Mouse (Mus musculus) midbrain, embryonic 11.5 days (tissue): ENCODE data around the gene Nol4l. TPM values are rescaled to one million over a fixed set of nuclear protein-coding genes. Genes with fewer than 3 reads are reported as not detected.

ENCODE experiments used
- ATAC-seq: fragments of 200-750 bp; cut with Nextera tagmentation; 2 replicates; pipeline ENCODE4 v1.8.0; 2017; ENCODE audit warnings: moderate TSS enrichment, moderate library complexity; ENCODE audit not compliant: low FRiP score
- DNase-seq: peaks from one replicate; pipeline ENCODE4 v3.0.0; 2015; ENCODE audit warnings: low spot score; ENCODE audit errors: missing footprints
- H3K27ac ChIP-seq: fragments of 300-500 bp; sonication (generic); 2 replicates; pipeline ENCODE4 v1.5.1; 2014; ENCODE audit warnings: low read depth, low read length
- H3K27me3 ChIP-seq: fragments of 300-500 bp; sonication (generic); 2 replicates; pipeline ENCODE4 v1.6.1; 2014; ENCODE audit warnings: mild to moderate bottlenecking, low read length, moderate library complexity, mixed read lengths; ENCODE audit not compliant: control insufficient read depth, insufficient read depth
- H3K36me3 ChIP-seq: fragments of 300-500 bp; sonication (generic); 2 replicates; pipeline ENCODE4 v1.6.1; 2014; ENCODE audit warnings: mild to moderate bottlenecking, low read length, moderate library complexity, mixed read lengths; ENCODE audit not compliant: control insufficient read depth, insufficient read depth
- H3K4me1 ChIP-seq: fragments of 300-500 bp; sonication (generic); 2 replicates; pipeline ENCODE4 v1.6.1; 2014; ENCODE audit warnings: low read length; ENCODE audit not compliant: control insufficient read depth, insufficient read depth
- H3K4me2 ChIP-seq: fragments of 300-500 bp; sonication (generic); 2 replicates; pipeline ENCODE4 v1.6.1; 2014; ENCODE audit warnings: mild to moderate bottlenecking, moderate library complexity
- H3K4me3 ChIP-seq: fragments of 300-500 bp; sonication (generic); 2 replicates; pipeline ENCODE4 v1.5.1; 2014; ENCODE audit warnings: low read depth, low read length
- H3K9ac ChIP-seq: fragments of 300-500 bp; sonication (generic); 2 replicates; pipeline ENCODE4 v1.6.1; 2014; ENCODE audit warnings: low read length
- H3K9me3 ChIP-seq: fragments of 300-500 bp; sonication (generic); 2 replicates; pipeline ENCODE4 v1.6.1; 2016; ENCODE audit warnings: low read length; ENCODE audit not compliant: control insufficient read depth
- WGBS: fragments of 180-500 bp; shearing (Covaris S2); extraction: QIAGEN DNeasy Blood & Tissue Kit; methylation state at CpG from one replicate; pipeline ENCODE4 v1.1.7; 2014; 5-methylcytosine and 5-hydroxymethylcytosine counted together
- polyA plus RNA-seq: library from polyadenylated mRNA; unstranded; fragments of >200 nt; fragmentation: Nextera tagmentation; extraction: Ambion mirVana; gene quantifications from 2 replicates; pipeline ENCODE4 v1.2.1, GENCODE M21; 2014

Gene Nol4l
- polyA plus RNA-seq, 1 experiment from 2014 or later, result 19.9 TPM

DNA sequence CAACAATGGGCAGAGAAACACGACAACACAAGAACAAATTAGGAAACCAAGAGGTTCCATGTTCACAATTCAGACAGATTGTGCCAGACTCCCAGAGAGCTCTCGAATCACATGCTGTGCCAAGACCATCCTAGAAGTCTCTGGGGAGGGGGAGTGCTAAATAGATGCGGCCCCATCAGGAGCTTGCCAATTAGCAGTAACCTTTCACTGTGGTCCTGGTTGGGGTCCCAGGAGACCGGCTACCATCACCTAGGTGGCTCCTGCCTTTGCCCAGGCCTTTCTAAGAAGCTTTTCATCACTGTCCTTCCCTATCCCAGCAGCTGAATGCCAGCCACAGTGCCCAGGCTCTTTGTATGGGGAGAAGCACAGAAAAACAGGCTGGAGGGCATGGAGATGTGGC lies 45.7 kb downstream of the Nol4l start:
- no peaks in the 10 kb centered on the region for H3K36me3 ChIP-seq
- ATAC-seq, result no peak
- no peak for DNase-seq

DNA sequence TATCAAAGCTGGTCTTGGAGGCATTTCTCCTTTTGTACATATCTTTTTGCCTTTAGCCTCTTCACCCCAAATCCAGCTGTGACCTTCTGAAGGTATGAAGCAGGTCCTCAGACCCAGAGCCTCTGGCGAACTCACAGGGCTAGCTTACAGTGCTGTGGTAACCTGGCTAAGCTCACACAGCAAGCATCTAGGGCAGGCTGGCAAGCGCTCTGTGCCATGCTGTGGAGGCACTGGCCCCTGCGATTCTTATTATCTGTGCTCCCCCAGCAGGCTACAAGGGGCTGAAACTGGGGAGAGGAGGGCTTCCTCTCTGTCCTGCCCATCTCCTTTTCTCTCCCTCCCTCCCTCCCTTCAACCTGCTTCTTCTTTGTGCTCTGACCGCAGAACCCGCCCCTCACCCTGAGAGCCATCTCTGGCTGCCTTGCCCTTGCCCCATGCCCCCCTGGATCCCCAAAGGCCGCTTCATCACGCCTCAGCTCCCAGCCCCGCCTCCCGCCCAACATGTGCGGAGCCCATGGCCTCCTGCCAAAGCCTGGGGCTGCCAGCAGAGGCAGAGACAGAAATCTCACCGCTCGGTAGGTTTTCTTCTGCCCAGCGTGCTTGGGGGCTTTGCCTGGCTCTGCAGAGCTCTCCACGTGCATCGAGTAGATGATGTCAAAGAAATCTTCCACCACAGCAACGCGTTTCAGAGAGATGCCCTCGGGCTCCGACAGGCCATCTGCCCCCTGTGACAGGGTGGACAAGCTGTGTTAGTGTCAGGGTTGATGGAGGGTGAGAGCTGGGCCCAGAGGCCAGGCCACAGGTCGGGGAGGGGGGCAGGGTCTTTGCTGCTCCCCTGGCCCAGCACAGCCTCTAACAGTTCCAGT lies 46.4 kb downstream of the Nol4l start:
- no peak overlapping the region for H3K4me3 ChIP-seq
- ATAC-seq (peak; percentile 64), DNase-seq (no peak)
- H3K36me3 ChIP-seq, result no peaks in the 10 kb centered on the region
- H3K27ac ChIP-seq, result peak overlapping the region; percentile 37; the same call in 1 of the 2 replicates
- no peaks in the 10 kb centered on the region for H3K9me3 ChIP-seq
- H3K27me3 ChIP-seq, result no peaks in the 10 kb centered on the region; the same call in 1 of the 2 replicates
- peak overlapping the region; percentile 57; the same call in 1 of the 2 replicates for H3K9ac ChIP-seq
- H3K4me1 ChIP-seq, result peaks cover 21% of the 10 kb centered on the region
- WGBS, result 8% methylated on average over 20 of the region's 20 CpGs
- peak overlapping the region; percentile 5; the same call in 1 of the 2 replicates for H3K4me2 ChIP-seq

More for the DNA sequence above, 45.7 kb downstream of the Nol4l start:
- Histone ChIP-seq H3K4me2 (no peak overlapping the region), H3K4me3 (no peak overlapping the region), H3K27me3 (no peaks in the 10 kb centered on the region; the same call in 1 of the 2 replicates), H3K4me1 (peaks cover 21% of the 10 kb centered on the region), H3K27ac (0 out of 2 replicates have a peak overlapping the region, but pooled peaks have one; percentile 37), H3K9ac (peak overlapping the region; percentile 57; the same call in 1 of the 2 replicates), H3K9me3 (no peaks in the 10 kb centered on the region)
- 60% methylated on average over 4 of the region's 4 CpGs for WGBS

DNA sequence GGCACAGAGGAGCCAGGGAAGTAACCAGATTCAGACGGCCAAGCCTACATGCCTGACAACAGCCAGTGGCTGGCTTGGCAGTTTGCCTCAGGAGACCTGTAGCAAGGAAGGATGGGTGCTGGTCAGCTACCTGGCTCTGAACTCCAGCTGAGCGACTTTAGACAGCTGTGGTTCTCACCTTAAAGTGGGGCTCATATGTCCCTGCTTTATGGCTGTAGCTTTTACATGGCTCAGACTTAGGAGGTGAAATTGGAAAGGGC lies 48.0 kb downstream of the Nol4l start:
- Histone ChIP-seq H3K27ac (no peak overlapping the region), H3K36me3 (no peaks in the 10 kb centered on the region), H3K4me2 (no peak overlapping the region), H3K4me1 (peaks cover 21% of the 10 kb centered on the region), H3K9me3 (no peaks in the 10 kb centered on the region), H3K27me3 (no peaks in the 10 kb centered on the region; the same call in 1 of the 2 replicates), H3K9ac (no peak overlapping the region), H3K4me3 (no peak overlapping the region)
- ATAC-seq, result no peak
- WGBS, result 87% methylated on average over 2 of the region's 2 CpGs
- no peak for DNase-seq

DNA sequence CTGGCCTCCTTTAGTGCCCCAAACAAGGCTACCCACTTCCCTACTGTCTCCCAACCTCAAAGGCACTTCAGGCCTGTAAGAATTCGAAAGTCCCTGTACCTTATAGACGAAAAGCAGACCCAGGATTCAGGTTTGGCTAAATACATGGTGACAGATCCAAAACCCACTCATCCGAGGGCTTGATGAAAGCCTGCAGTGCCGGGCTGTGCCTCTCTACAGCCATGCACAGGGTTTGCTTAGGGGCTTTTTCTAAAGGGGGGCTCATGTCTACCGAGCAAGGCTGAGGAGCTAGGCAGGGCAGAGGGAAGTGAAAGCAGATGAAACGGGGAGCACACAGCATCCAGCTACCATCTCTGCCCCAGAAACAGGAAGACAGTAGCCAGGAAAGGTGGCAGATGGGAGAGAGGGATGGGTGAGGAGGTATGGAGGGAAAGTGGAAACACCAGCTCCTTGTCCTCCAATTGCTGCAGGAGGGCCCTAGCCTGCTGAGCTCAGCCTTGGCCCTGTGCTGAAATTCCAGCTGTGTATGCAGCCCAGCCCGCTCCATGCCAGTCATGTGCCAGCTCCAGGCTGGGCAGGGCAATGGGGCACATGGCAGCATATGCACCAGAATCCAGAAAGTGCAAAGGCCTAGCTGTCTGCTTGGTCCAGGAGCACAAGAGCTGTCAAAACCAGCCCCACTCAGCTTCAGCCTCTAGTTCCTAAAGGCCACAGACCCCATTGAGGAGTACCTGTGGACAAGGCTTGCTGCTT lies 48.5 kb downstream of the Nol4l start:
- H3K4me1 ChIP-seq, result peaks cover 21% of the 10 kb centered on the region
- H3K36me3 ChIP-seq, result no peaks in the 10 kb centered on the region
- ATAC-seq (no peak), DNase-seq (no peak)
- no peak overlapping the region for H3K9ac ChIP-seq
- WGBS, result 78% methylated on average over 7 of the region's 7 CpGs
- no peak overlapping the region for H3K4me3 ChIP-seq
- no peaks in the 10 kb centered on the region for H3K9me3 ChIP-seq
- no peak overlapping the region for H3K4me2 ChIP-seq
- no peaks in the 10 kb centered on the region; the same call in 1 of the 2 replicates for H3K27me3 ChIP-seq
- no peak overlapping the region for H3K27ac ChIP-seq

DNA sequence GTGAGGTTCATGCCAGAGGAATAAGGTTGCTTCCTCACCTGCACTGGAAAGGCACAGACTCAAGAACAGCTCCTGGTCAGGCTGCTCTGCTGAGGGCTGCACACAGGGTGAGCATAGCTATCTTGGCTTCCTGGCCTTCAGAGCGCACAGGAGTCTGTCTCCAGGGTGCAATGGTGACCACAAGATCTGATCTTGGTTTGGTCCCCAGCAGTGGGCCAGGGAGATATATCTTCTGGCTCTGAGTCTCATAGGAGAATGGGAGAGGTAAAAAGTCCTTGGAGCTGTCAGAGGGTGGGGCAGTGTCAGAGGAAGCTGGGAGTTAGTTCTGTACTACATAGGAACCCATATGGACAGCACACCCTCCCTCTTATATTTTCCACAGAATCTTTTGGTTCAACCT lies 50.3 kb downstream of the Nol4l start:
- Histone ChIP-seq H3K4me1 (peaks cover 21% of the 10 kb centered on the region), H3K27ac (no peak overlapping the region), H3K4me3 (no peak overlapping the region), H3K36me3 (no peaks in the 10 kb centered on the region), H3K27me3 (no peaks in the 10 kb centered on the region; the same call in 1 of the 2 replicates), H3K4me2 (no peak overlapping the region), H3K9me3 (no peaks in the 10 kb centered on the region), H3K9ac (no peak overlapping the region)
- DNase-seq (no peak), ATAC-seq (no peak)
- 83% methylated on average over 1 of the region's 1 CpGs for WGBS

DNA sequence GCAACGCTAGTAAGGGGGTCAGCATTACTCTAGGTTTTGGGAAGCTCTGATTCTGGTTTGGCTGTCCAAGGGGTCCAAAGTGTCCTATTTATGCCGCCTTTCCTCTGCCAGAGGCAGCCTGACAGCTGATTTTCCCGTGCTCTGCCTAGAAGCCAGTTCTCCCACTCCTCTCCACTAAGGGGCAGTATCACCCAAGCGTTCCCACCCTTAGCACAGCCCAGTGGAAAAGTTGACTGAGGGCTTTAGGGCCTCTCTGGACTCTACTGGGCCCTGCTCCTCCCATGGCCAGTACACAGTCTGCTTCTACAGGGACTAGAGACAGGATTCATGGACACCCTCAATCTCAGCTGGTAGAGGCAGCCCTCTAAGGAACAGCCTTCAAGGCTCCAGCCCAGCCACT lies 51.2 kb downstream of the Nol4l start:
- no peak overlapping the region for H3K27ac ChIP-seq
- 6% methylated on average over 4 of the region's 4 CpGs for WGBS

DNA sequence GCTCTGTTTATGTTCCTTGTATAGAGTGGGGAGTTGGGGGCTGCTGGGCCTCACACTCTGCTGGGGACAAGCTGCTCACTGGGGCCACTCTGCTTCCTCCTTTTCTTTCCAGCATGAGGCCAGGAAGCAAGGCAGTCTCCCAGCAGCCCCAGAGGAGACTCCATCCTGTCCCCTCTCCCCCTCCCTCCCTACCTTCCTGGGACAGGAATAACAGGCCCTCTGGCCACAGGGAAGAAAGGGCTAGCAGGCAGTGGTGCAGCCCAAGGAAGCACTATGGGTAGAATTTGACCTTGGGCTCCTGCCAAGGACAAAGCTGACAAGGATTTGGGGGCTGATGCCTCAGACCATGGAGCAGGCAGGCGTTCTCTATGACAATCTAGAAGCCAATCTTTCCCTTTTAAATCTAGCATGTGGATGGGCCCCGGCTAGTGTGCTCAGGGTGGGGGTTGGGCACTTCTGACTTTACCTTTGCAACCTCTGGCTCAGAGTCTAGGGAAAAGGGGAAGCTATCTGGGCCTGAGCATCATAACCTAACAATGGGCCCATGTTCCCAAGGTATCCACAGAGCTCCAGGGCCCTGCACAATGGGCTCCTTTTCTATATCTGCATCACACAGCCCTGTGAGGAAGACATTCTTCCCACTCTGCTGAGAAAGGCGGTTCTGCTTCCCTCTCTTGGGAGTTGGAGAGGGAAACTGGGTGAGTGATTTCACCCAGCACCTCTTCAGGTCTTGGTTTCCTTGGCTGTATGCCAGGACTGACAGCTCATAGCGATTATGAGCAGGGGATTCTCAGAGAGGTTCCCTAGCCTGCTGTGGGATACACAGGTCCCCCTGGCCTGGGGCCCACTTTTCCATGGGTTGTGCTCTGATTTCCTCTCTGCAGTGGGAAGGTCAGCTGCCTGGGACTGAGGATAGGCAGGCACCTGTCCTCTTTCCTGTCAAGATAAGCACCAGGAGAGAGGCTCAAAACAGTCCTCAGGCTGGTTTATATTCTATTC lies 54.4 kb downstream of the Nol4l start:
- no peak overlapping the region for H3K4me3 ChIP-seq
- ATAC-seq, result no peak
- H3K27me3 ChIP-seq, result no peaks in the 10 kb centered on the region
- no peak overlapping the region; the same call in 1 of the 2 replicates for H3K27ac ChIP-seq
- H3K36me3 ChIP-seq, result no peaks in the 10 kb centered on the region
- 55% methylated on average over 4 of the region's 4 CpGs for WGBS
- H3K4me2 ChIP-seq, result no peak overlapping the region
- H3K9me3 ChIP-seq, result no peaks in the 10 kb centered on the region
- no peak for DNase-seq
- H3K9ac ChIP-seq, result no peak overlapping the region
- H3K4me1 ChIP-seq, result peaks cover 2% of the 10 kb centered on the region; the same call in 1 of the 2 replicates

More for the DNA sequence above, 51.2 kb downstream of the Nol4l start:
- ATAC-seq (peak; percentile 80), DNase-seq (peak; percentile 96)
- Histone ChIP-seq H3K9ac (no peak overlapping the region), H3K4me1 (peaks cover 12% of the 10 kb centered on the region), H3K4me3 (no peak overlapping the region), H3K36me3 (no peaks in the 10 kb centered on the region), H3K4me2 (no peak overlapping the region), H3K27me3 (no peaks in the 10 kb centered on the region; the same call in 1 of the 2 replicates), H3K9me3 (no peaks in the 10 kb centered on the region)

GRCm38 (mm10) chr2:153470983-153471382 lies 58.8 kb downstream of the Nol4l start:
- Histone ChIP-seq H3K9me3 (no peaks in the 10 kb centered on the region), H3K27me3 (no peaks in the 10 kb centered on the region), H3K27ac (no peak overlapping the region), H3K9ac (no peak overlapping the region), H3K4me3 (no peak overlapping the region), H3K4me1 (peaks cover 9% of the 10 kb centered on the region), H3K4me2 (no peak overlapping the region), H3K36me3 (no peaks in the 10 kb centered on the region)
- WGBS, result 58% methylated on average over 3 of the region's 3 CpGs
- DNase-seq, result no peak
- no peak for ATAC-seq
